Mouse (Mus musculus) ES-E14 (cell line): ENCODE data around the gene Frrs1l. TPM values are rescaled to one million over a fixed set of nuclear protein-coding genes. Genes with fewer than 3 reads are reported as not detected.
A peak's percentile ranks its signal among the peaks of the same experiment; 100 is the strongest.

Source experiments
- DNase-seq: peaks from one replicate; pipeline ENCODE4 v3.0.0-alpha.2; 2013; ENCODE audit warnings: low read depth, low spot score
- H3K27ac ChIP-seq: 2 replicates; pipeline ENCODE4 v1.5.1; 2012; ENCODE audit warnings: low read depth, mild to moderate bottlenecking, low read length, moderate library complexity, mixed read lengths; ENCODE audit not compliant: poor library complexity, insufficient read depth, severe bottlenecking
- H3K36me3 ChIP-seq: 2 replicates; pipeline ENCODE4 v1.6.1; 2012; ENCODE audit warnings: mild to moderate bottlenecking, low read length, moderate library complexity, mixed read lengths; ENCODE audit not compliant: control insufficient read depth, poor library complexity, insufficient read depth, severe bottlenecking
- H3K4me1 ChIP-seq, 2 experiments: fragments of 150-350 bp in 1 of 2; sonication (generic) in 1 of 2; 2 replicates each; pipeline ENCODE4 v1.6.1; 2012; ENCODE audit warnings: low read length in 2 of 2, mild to moderate bottlenecking in 1 of 2, mixed read lengths in 1 of 2; ENCODE audit not compliant: control insufficient read depth in 2 of 2, insufficient read depth in 2 of 2, poor library complexity in 1 of 2
- H3K4me3 ChIP-seq, 2 experiments: fragments of 150-350 bp in 1 of 2; sonication (generic) in 1 of 2; 2 replicates each; pipeline ENCODE4 v1.5.1; 2012; ENCODE audit warnings: low read length in 2 of 2, low read depth in 1 of 2, mild to moderate bottlenecking in 1 of 2, mixed read lengths in 1 of 2; ENCODE audit not compliant: insufficient read depth in 1 of 2, poor library complexity in 1 of 2, severe bottlenecking in 1 of 2
- H3K9ac ChIP-seq: 2 replicates; pipeline ENCODE4 v1.6.1; 2012; ENCODE audit warnings: low read depth, mild to moderate bottlenecking, low read length, mixed read lengths; ENCODE audit not compliant: poor library complexity, insufficient read depth, severe bottlenecking
- H3K9me3 ChIP-seq: fragments of 150-350 bp; sonication (generic); 2 replicates; pipeline ENCODE4 v1.6.1; 2012; ENCODE audit warnings: low read depth, mild to moderate bottlenecking, low read length; ENCODE audit not compliant: control insufficient read depth, insufficient read depth
- CHD2 ChIP-seq: IDR thresholded peaks from 2 replicates; pipeline ENCODE4 v1.6.1; 2014; ENCODE audit warnings: mild to moderate bottlenecking, low read depth, low read length, inconsistent platforms
- HCFC1 ChIP-seq: IDR thresholded peaks from 2 replicates; pipeline ENCODE4 v1.6.1; 2012; ENCODE audit warnings: low read length, inconsistent platforms, borderline replicate concordance; ENCODE audit not compliant: insufficient read depth
- MAFK ChIP-seq: IDR thresholded peaks from 2 replicates; pipeline ENCODE4 v1.6.1; 2014; ENCODE audit warnings: mild to moderate bottlenecking, low read depth, low read length, inconsistent platforms; ENCODE audit not compliant: insufficient read depth
- ZC3H11A ChIP-seq: IDR thresholded peaks from 2 replicates; pipeline ENCODE4 v1.6.1; 2012; ENCODE audit warnings: low read depth, mild to moderate bottlenecking, inconsistent platforms, low read length, borderline replicate concordance
- ZNF384 ChIP-seq: IDR thresholded peaks from 2 replicates; pipeline ENCODE4 v1.6.1; 2012; ENCODE audit warnings: low read depth, low read length, inconsistent platforms
- in situ Hi-C, 2 experiments: fragments of 600-800 bp; cut with MboI; formaldehyde crosslinking; loops; one replicate each; pipeline ENCODE4 v1.15.1; 2025; ENCODE audit warnings: low sequenced_read_pairs in 2 of 2, inconsistent platforms in 1 of 2; ENCODE audit not compliant: unreplicated experiment in 2 of 2
- total RNA-seq: library from RNA; depleted of rRNA; stranded (reverse); fragments of 300-350 nt; gene quantifications from 2 replicates; pipeline ENCODE4 v1.2.3, GENCODE M21; 2012

Frrs1l gene
- total RNA-seq, 1 experiment = 0.54 TPM

- TF ChIP-seq MAFK (no peak), HCFC1 (no peak), ZC3H11A (no peak), CHD2 (no peak), ZNF384 (no peak)
- Histone ChIP-seq H3K27ac (no peak overlapping the region), H3K4me1 (peaks cover 6 to 27% of the 10 kb centered on the region in 2 experiments; a peak in 3 of 4 replicates), H3K9me3 (no peaks in the 10 kb centered on the region), H3K36me3 (peaks cover 25% of the 10 kb centered on the region), H3K9ac (no peak overlapping the region), H3K4me3 (no peak overlapping the region)
- in situ Hi-C loops = no loop called here
- DNase-seq = no peak
Observed at GRCm38 (mm10) chr4:56933154-56933553, 57.0 kb downstream of the Frrs1l start.

GRCm38 (mm10) chr4:56932096-56932495, 58.1 kb downstream of the Frrs1l start:
- peak; percentile 56 for DNase-seq
- H3K4me1 ChIP-seq = peaks cover 2 to 27% of the 10 kb centered on the region in 2 experiments; a peak in 3 of 4 replicates
- peaks cover 27% of the 10 kb centered on the region for H3K36me3 ChIP-seq
- in situ Hi-C loops = no loop called here
- H3K4me3 ChIP-seq = 0 out of 4 replicates have a peak overlapping the region, but pooled peaks of 1 of the 2 experiments have one; percentile 17
- no peak for TF ChIP-seq ZNF384
- TF ChIP-seq ZC3H11A = no peak
- no peak for TF ChIP-seq HCFC1
- TF ChIP-seq MAFK = no peak
- TF ChIP-seq CHD2 = no peak
- H3K9me3 ChIP-seq = no peaks in the 10 kb centered on the region
- no peak overlapping the region for H3K9ac ChIP-seq
- peak overlapping the region; percentile 67 for H3K27ac ChIP-seq

DNA sequence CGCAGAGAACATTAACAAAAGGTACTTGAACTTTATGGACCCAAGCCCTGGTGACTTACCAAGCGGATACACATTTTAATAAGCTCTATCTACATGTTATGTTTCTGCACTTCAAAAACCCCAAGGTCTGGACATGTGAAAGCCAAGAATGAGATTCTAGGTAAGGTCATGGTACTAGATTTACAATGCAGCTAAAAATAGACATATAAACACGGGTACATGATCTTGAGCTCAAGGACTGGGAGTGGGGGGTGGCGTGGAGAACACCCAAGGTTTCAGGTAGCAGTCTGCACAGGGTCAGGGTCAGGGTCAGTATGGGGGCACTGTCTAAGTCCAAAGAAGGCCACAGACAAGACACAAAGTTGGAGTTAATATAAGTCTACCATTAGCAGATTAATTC, 59.9 kb downstream of the Frrs1l start:
- Histone ChIP-seq H3K9me3 (no peaks in the 10 kb centered on the region), H3K9ac (no peak overlapping the region), H3K4me1 (peaks cover 0 to 27% of the 10 kb centered on the region in 2 experiments; a peak in 3 of 4 replicates), H3K36me3 (peaks cover 34% of the 10 kb centered on the region), H3K27ac (no peak overlapping the region), H3K4me3 (no peak overlapping the region)
- TF ChIP-seq MAFK (no peak), HCFC1 (no peak), ZC3H11A (no peak)
- in situ Hi-C loops = no loop called here
- DNase-seq = no peak

DNA sequence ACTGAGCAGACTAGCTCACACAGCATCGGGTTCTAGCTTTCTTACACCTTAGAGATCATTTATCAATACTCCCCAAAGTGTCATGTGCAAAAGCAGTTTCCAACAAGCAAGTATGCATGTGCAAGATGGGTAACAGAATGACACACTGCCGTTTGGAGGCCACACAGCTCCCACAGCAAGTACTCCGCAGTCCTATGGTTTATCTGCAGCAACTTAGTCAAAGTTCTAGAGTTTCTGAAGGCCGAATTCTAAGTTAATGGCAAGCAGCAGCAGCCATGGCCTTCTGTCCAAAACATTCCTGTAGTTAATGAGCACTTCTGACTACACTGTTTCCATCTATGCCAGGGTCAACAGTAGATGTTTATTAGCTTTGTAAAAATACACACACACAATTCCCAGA, 63.2 kb downstream of the Frrs1l start:
- no peak overlapping the region for H3K27ac ChIP-seq
- no peak overlapping the region for H3K4me3 ChIP-seq
- H3K4me1 ChIP-seq = peaks cover 0 to 13% of the 10 kb centered on the region in 2 experiments; a peak in 3 of 4 replicates
- no peak for DNase-seq
- no peaks in the 10 kb centered on the region for H3K9me3 ChIP-seq
- in situ Hi-C loops = no loop called here
- peaks cover 49% of the 10 kb centered on the region for H3K36me3 ChIP-seq
- H3K9ac ChIP-seq = no peak overlapping the region
- TF ChIP-seq HCFC1 (no peak), MAFK (no peak), ZNF384 (no peak), CHD2 (no peak), ZC3H11A (no peak)

DNA sequence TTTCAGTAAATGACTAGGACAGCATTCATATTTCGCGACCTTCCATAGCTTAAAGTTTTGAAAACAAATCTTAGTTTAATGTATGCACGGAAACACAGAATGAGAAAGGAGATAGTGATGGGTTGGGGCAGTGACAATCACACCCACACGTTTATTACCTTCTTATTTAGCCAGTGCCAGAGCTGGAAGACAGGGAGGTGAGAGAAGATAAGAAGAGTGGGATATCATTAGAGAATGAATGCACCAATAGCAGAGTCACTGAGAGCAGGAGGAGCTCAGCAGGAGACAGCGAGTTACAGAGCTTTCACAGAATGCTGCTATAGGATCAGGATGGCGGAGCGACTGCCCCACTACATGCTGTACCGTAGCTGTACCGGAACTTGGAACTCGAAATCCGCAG, 68.0 kb downstream of the Frrs1l start:
- TF ChIP-seq ZNF384 = no peak
- no peak for TF ChIP-seq HCFC1
- TF ChIP-seq CHD2 = no peak
- TF ChIP-seq MAFK = no peak
- no peak for TF ChIP-seq ZC3H11A
- no peak for DNase-seq
- H3K4me1 ChIP-seq = no peaks in the 10 kb centered on the region
- H3K36me3 ChIP-seq = peaks cover 35% of the 10 kb centered on the region
- in situ Hi-C loops = no loop called here
- H3K9ac ChIP-seq = no peak overlapping the region
- H3K4me3 ChIP-seq = no peak overlapping the region
- no peak overlapping the region for H3K27ac ChIP-seq
- no peaks in the 10 kb centered on the region for H3K9me3 ChIP-seq
